Mouse (Mus musculus) CH12.LX (cell line): ENCODE measurements around the gene Pon3. TPM values are rescaled to one million over a fixed set of nuclear protein-coding genes. Genes with fewer than 3 reads are reported as not detected.

Source experiments
- DNase-seq: peaks from one replicate; pipeline ENCODE4 v3.0.0-alpha.2; 2013; ENCODE audit errors: extremely low read depth
- H3K27ac ChIP-seq: 2 replicates; pipeline ENCODE4 v1.5.1; 2012; ENCODE audit warnings: low read depth, mild to moderate bottlenecking, control low read depth, moderate library complexity; ENCODE audit not compliant: insufficient read depth
- H3K27me3 ChIP-seq: replicated peaks from 2 replicates; pipeline ENCODE3; 2012; ENCODE audit warnings: inconsistent platforms
- H3K36me3 ChIP-seq, 2 experiments: replicated peaks in 1 of 2; 2 replicates each; pipeline versions ENCODE3 to v1.6.1; 2012; ENCODE audit warnings: inconsistent platforms in 1 of 2, low read length in 1 of 2, mild to moderate bottlenecking in 1 of 2, mixed read lengths in 1 of 2, moderate library complexity in 1 of 2; ENCODE audit not compliant: control insufficient read depth in 1 of 2, insufficient read depth in 1 of 2
- H3K4me1 ChIP-seq, 2 experiments: 2 replicates each; pipeline ENCODE4 v1.6.1; 2012; ENCODE audit warnings: inconsistent platforms in 1 of 2, moderate library complexity in 1 of 2; ENCODE audit not compliant: insufficient read depth in 2 of 2, control insufficient read depth in 1 of 2
- H3K4me2 ChIP-seq: 2 replicates; pipeline ENCODE4 v1.6.1; 2012; ENCODE audit warnings: low read depth, mild to moderate bottlenecking, control low read depth; ENCODE audit not compliant: poor library complexity, insufficient read depth, severe bottlenecking
- H3K4me3 ChIP-seq, 3 experiments: fragments of 150-350 bp in 1 of 3; sonication (generic) in 1 of 3; replicated peaks in 1 of 3; 2 replicates each; pipeline versions ENCODE3 to v1.5.1; 2011 to 2012; ENCODE audit warnings: low read depth in 2 of 3, low read length in 2 of 3, mild to moderate bottlenecking in 2 of 3, moderate library complexity in 2 of 3, control low read depth in 1 of 3, improper control_type of control experiment in 1 of 3, inconsistent platforms in 1 of 3, mixed read lengths in 1 of 3; ENCODE audit not compliant: poor library complexity in 1 of 3
- H3K79me2 ChIP-seq: replicated peaks from 2 replicates; pipeline ENCODE4 v1.6.1; 2012; ENCODE audit warnings: mild to moderate bottlenecking, moderate library complexity; ENCODE audit not compliant: control insufficient read depth, poor library complexity, insufficient read depth, severe bottlenecking; ENCODE audit errors: extremely low read depth
- H3K9ac ChIP-seq: 2 replicates; pipeline ENCODE4 v1.6.1; 2012; ENCODE audit warnings: low read depth, mild to moderate bottlenecking, control low read depth, moderate library complexity; ENCODE audit not compliant: insufficient read depth
- H3K9me3 ChIP-seq: replicated peaks from 2 replicates; pipeline ENCODE3; 2012; ENCODE audit warnings: low read length, inconsistent platforms, mixed read lengths
- BHLHE40 ChIP-seq: IDR thresholded peaks from 2 replicates; pipeline ENCODE4 v1.6.1; 2011; ENCODE audit warnings: mild to moderate bottlenecking, low read depth, low read length, improper control_type of control experiment
- CHD1 ChIP-seq: IDR thresholded peaks from 2 replicates; pipeline ENCODE4 v1.6.1; 2012; ENCODE audit warnings: low read depth, low read length, improper control_type of control experiment, inconsistent platforms
- E2F4 ChIP-seq: IDR thresholded peaks from 2 replicates; pipeline ENCODE4 v1.6.1; 2011; ENCODE audit warnings: low read depth, low read length, improper control_type of control experiment; ENCODE audit not compliant: insufficient replicate concordance
- EP300 ChIP-seq: IDR thresholded peaks from 2 replicates; pipeline ENCODE4 v1.6.1; 2011; ENCODE audit warnings: low read length, improper control_type of control experiment
- HCFC1 ChIP-seq: IDR thresholded peaks from 2 replicates; pipeline ENCODE4 v1.6.1; 2012; ENCODE audit warnings: low read depth, mild to moderate bottlenecking, inconsistent platforms, low read length, improper control_type of control experiment
- IRF4 ChIP-seq: IDR thresholded peaks from 2 replicates; pipeline ENCODE4 v1.6.1; 2014; ENCODE audit warnings: low read depth, mild to moderate bottlenecking, inconsistent platforms, low read length, improper control_type of control experiment
- JUN ChIP-seq: IDR thresholded peaks from 2 replicates; pipeline ENCODE4 v1.6.1; 2011; ENCODE audit warnings: low read depth, mild to moderate bottlenecking, low read length, improper control_type of control experiment, moderate library complexity; ENCODE audit not compliant: insufficient read depth
- JUND ChIP-seq: conservative IDR thresholded peaks from 2 replicates; pipeline ENCODE4 v1.6.1; 2011; ENCODE audit warnings: low read depth, low read length, improper control_type of control experiment
- MAX ChIP-seq: IDR thresholded peaks from 2 replicates; pipeline ENCODE4 v1.6.1; 2011; ENCODE audit warnings: low read length, improper control_type of control experiment
- MEF2A ChIP-seq: IDR thresholded peaks from 2 replicates; pipeline ENCODE4 v1.6.1; 2014; ENCODE audit warnings: low read depth, mild to moderate bottlenecking, inconsistent platforms, low read length, improper control_type of control experiment, borderline replicate concordance
- MXI1 ChIP-seq: IDR thresholded peaks from 2 replicates; pipeline ENCODE4 v1.6.1; 2011; ENCODE audit warnings: mild to moderate bottlenecking, low read depth, low read length, improper control_type of control experiment
- NELFE ChIP-seq: IDR thresholded peaks from 2 replicates; pipeline ENCODE4 v1.6.1; 2011; ENCODE audit warnings: low read depth, low read length, improper control_type of control experiment
- NRF1 ChIP-seq: IDR thresholded peaks from 2 replicates; pipeline ENCODE4 v1.6.1; 2014; ENCODE audit warnings: low read depth, mild to moderate bottlenecking, inconsistent platforms, low read length, improper control_type of control experiment, moderate library complexity
- POLR2A ChIP-seq: IDR thresholded peaks from 2 replicates; pipeline ENCODE4 v1.6.1; 2011; ENCODE audit warnings: low read depth, mild to moderate bottlenecking, improper control_type of control experiment, low read length
- RAD21 ChIP-seq: IDR thresholded peaks from 2 replicates; pipeline ENCODE4 v1.6.1; 2011; ENCODE audit warnings: low read depth, mild to moderate bottlenecking, low read length, improper control_type of control experiment, moderate library complexity
- RCOR1 ChIP-seq: conservative IDR thresholded peaks from 2 replicates; pipeline ENCODE4 v1.6.1; 2012; ENCODE audit warnings: low read depth, mild to moderate bottlenecking, inconsistent platforms, low read length, improper control_type of control experiment
- SIN3A ChIP-seq: IDR thresholded peaks from 2 replicates; pipeline ENCODE4 v1.6.1; 2012; ENCODE audit warnings: low read length, improper control_type of control experiment, inconsistent platforms
- SMC3 ChIP-seq: IDR thresholded peaks from 2 replicates; pipeline ENCODE4 v1.6.1; 2011; ENCODE audit warnings: low read depth, low read length, improper control_type of control experiment
- TBP ChIP-seq: conservative IDR thresholded peaks from 2 replicates; pipeline ENCODE4 v1.6.1; 2011; ENCODE audit warnings: low read depth, low read length, improper control_type of control experiment
- UBTF ChIP-seq: IDR thresholded peaks from 2 replicates; pipeline ENCODE4 v1.6.1; 2012; ENCODE audit warnings: low read depth, mild to moderate bottlenecking, inconsistent platforms, low read length, improper control_type of control experiment, moderate library complexity
- USF1 ChIP-seq: IDR thresholded peaks from 2 replicates; pipeline ENCODE4 v1.6.1; 2014; ENCODE audit warnings: low read depth, mild to moderate bottlenecking, inconsistent platforms, low read length, improper control_type of control experiment
- USF2 ChIP-seq: conservative IDR thresholded peaks from 2 replicates; pipeline ENCODE4 v1.6.1; 2011; ENCODE audit warnings: low read depth, low read length, improper control_type of control experiment
- ZC3H11A ChIP-seq: IDR thresholded peaks from 2 replicates; pipeline ENCODE4 v1.6.1; 2012; ENCODE audit warnings: low read depth, mild to moderate bottlenecking, inconsistent platforms, low read length, improper control_type of control experiment
- ZKSCAN1 ChIP-seq: IDR thresholded peaks from 2 replicates; pipeline ENCODE4 v1.6.1; 2012; ENCODE audit warnings: low read depth, inconsistent platforms, low read length, improper control_type of control experiment, borderline replicate concordance
- ZMIZ1 ChIP-seq: IDR thresholded peaks from 2 replicates; pipeline ENCODE4 v1.6.1; 2012; ENCODE audit warnings: low read depth, mild to moderate bottlenecking, inconsistent platforms, low read length, improper control_type of control experiment
- ZNF384 ChIP-seq: IDR thresholded peaks from 2 replicates; pipeline ENCODE4 v1.6.1; 2012; ENCODE audit warnings: low read depth, low read length, improper control_type of control experiment, inconsistent platforms
- dilution Hi-C: fragments of 300-500 bp; cut with MboI; formaldehyde crosslinking; loops from 2 replicates; pipeline ENCODE4 v1.14.3; 2020; ENCODE audit warnings: low sequenced_read_pairs; ENCODE audit not compliant: extremely low pct_unique_long_range_greater_than_20kb, extremely low pct_ligation_motif_present
- in situ Hi-C: fragments of 300-500 bp; cut with MboI; formaldehyde crosslinking; loops from 3 replicates; pipeline ENCODE4 v1.14.3; 2019; ENCODE audit warnings: low sequenced_read_pairs, low pct_ligation_motif_present, low pct_unique_long_range_greater_than_20kb, mixed read lengths
- polyA plus RNA-seq: library from polyadenylated mRNA; unstranded; fragments of >175 nt; gene quantifications from 2 replicates; pipeline ENCODE4 v1.2.1, GENCODE M21; 2012; ENCODE audit warnings: low read depth; ENCODE audit not compliant: insufficient read length
- total RNA-seq, 2 experiments: library from RNA; depleted of rRNA; stranded (reverse); fragments of 300-350 nt in 1 of 2; fragments of >200 nt in 1 of 2; gene quantifications; 2 replicates each; pipeline ENCODE4 v1.2.3; 2012 to 2014

Pon3 gene
- total and polyA plus RNA-seq, 3 experiments: 13.4 to 33.1 (median 27.5) TPM

GRCm38 (mm10) chr6:5186229-5186950, 69.7 kb downstream of the Pon3 start:
- Histone ChIP-seq H3K27ac (no peak overlapping the region), H3K4me1 (no peaks in the 10 kb centered on the region), H3K79me2 (no peaks in the 10 kb centered on the region), H3K4me2 (no peak overlapping the region), H3K27me3 (no peaks in the 10 kb centered on the region), H3K4me3 (no peak overlapping the region), H3K9ac (no peak overlapping the region), H3K9me3 (no peaks in the 10 kb centered on the region), H3K36me3 (no peaks in the 10 kb centered on the region)
- dilution Hi-C loops: no loop called here
- in situ Hi-C loops: no loop called here
- TF ChIP-seq BHLHE40: no peak
- no peak for TF ChIP-seq RCOR1
- no peak for TF ChIP-seq EP300
- TF ChIP-seq CHD1: no peak
- no peak for TF ChIP-seq NRF1
- TF ChIP-seq JUN: no peak
- no peak for TF ChIP-seq UBTF
- TF ChIP-seq SIN3A: no peak
- no peak for TF ChIP-seq USF2
- no peak for TF ChIP-seq TBP
- DNase-seq: no peak

GRCm38 (mm10) chr6:5180645-5181044, 75.4 kb downstream of the Pon3 start:
- no peak overlapping the region for H3K27ac ChIP-seq
- no peak overlapping the region for H3K9ac ChIP-seq
- no peak overlapping the region for H3K4me2 ChIP-seq
- H3K4me1 ChIP-seq: no peaks in the 10 kb centered on the region
- H3K79me2 ChIP-seq: no peaks in the 10 kb centered on the region
- no peak for DNase-seq
- dilution Hi-C loops (no loop called here), in situ Hi-C loops (no loop called here)
- no peak overlapping the region for H3K4me3 ChIP-seq
- H3K27me3 ChIP-seq: no peaks in the 10 kb centered on the region
- TF ChIP-seq SIN3A: no peak
- no peaks in the 10 kb centered on the region for H3K9me3 ChIP-seq
- no peaks in the 10 kb centered on the region for H3K36me3 ChIP-seq

GRCm38 (mm10) chr6:5179189-5179588, 76.9 kb downstream of the Pon3 start:
- no peaks in the 10 kb centered on the region for H3K4me1 ChIP-seq
- H3K79me2 ChIP-seq: no peaks in the 10 kb centered on the region
- no peaks in the 10 kb centered on the region for H3K9me3 ChIP-seq
- dilution Hi-C loops (no loop called here), in situ Hi-C loops (no loop called here)
- H3K4me2 ChIP-seq: no peak overlapping the region
- no peak for DNase-seq
- TF ChIP-seq USF1 (no peak), MEF2A (no peak), POLR2A (no peak), USF2 (no peak), ZKSCAN1 (no peak), JUND (no peak), HCFC1 (no peak), E2F4 (no peak), BHLHE40 (no peak), ZMIZ1 (no peak), NELFE (no peak), SMC3 (no peak), NRF1 (no peak), ZNF384 (no peak), ZC3H11A (no peak), MXI1 (no peak), MAX (no peak), RAD21 (no peak), IRF4 (no peak)
- H3K27me3 ChIP-seq: no peaks in the 10 kb centered on the region
- H3K9ac ChIP-seq: no peak overlapping the region
- H3K4me3 ChIP-seq: no peak overlapping the region
- no peak overlapping the region for H3K27ac ChIP-seq
- H3K36me3 ChIP-seq: no peaks in the 10 kb centered on the region
